Mouse (Mus musculus): ENCODE measurements around the gene Daam1.
"Not testable (repeated sequence)": the region's sequence is repeated elsewhere in the genome, so short reads cannot be mapped to it uniquely, and the experiment has no call there.

The Daam1 gene

GRCm38 (mm10) chr12:71835966-71836668, 5.2 kb downstream of the Daam1 start:
- DNase-seq = no peak

DNA sequence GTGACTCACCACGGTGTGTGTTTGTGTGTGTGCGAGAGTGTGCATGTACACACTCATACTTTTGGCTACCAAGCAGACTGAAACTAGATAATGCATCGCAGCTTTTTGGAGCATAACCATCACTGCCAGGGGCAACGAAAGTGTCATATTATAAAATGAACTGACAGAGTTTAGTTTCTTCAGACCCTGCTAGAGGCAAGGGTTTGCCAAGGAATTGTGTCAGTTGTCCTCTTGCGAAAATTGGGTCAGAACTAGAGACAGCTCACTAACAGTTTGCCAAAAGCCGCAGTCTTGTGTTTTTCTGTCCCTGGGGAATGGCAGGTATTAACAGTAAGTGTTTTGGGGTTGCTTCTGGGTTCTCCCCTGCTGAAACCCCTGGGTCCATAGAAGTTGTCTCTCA, 5.9 kb downstream of the Daam1 start:
- DNase-seq = no peak

- no peak for DNase-seq
Measured at GRCm38 (mm10) chr12:71837576-71837975, 6.7 kb downstream of the Daam1 start.

GRCm38 (mm10) chr12:71838230-71838629, 7.4 kb downstream of the Daam1 start:
- DNase-seq = no peak

DNA sequence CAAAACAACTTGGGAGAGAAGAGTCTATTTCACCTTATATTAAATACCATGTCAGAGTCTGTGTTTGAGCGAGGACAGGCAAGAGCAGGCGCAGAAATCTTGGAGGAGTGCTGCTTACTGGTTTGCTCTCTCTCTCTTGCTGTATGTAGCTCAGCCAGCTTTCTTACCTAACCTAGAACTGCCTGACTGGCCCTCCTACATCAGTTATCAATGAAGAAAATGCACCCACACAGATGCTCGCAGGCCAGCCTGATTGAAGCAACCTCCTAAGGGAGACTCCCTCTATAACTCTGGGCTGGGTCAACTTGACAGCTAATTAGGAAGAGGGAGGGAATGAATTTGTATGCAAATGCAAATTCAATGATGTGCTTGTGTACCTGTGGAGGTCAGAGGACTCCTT, 8.8 kb downstream of the Daam1 start:
- DNase-seq = no peak

- DNase-seq = no peak
Measured at GRCm38 (mm10) chr12:71840430-71841186, 9.7 kb downstream of the Daam1 start.

DNA sequence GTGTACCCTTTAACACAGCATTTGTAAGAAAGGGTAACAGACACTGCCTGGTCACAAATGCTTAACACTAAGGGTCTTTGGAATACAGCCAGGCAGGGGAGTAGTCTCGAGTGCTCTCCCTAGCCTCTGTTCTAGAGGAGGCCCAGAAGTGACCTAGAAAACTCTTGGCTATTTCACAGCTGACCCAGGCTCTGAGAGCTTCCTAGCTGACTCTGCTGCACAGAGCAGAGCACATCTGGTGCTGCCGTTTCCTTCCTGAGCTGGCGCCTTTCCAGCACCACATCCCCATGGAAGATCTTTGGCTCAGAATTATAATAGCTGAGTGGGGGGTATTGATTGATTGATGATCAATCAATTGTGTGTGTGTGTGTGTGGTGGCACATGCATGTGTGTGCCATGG, 11.1 kb downstream of the Daam1 start:
- DNase-seq = no peak

DNA sequence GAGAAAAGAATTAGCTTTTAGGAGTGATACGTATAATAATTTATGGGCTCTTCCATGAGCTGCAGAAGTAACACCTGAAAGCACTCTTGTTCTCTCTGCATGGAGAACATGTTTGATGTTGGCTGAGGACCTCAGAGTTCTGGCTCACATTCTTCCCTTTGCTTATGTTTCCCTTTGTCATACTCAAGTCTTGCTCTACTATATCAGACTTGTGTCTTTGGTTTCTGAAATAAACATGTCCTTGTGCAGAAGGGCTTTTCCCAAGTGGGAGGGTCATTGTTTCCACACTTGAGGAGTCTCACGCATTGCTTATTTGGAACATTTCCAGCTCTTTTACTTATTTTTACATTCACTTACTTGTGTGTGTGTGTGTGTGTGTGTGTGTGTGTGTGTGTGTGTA, 11.7 kb downstream of the Daam1 start:
- no peak for DNase-seq

GRCm38 (mm10) chr12:71845486-71845885, 14.6 kb downstream of the Daam1 start:
- no peak for DNase-seq

GRCm38 (mm10) chr12:71846416-71846815, 15.5 kb downstream of the Daam1 start:
- DNase-seq = not testable (repeated sequence)

- DNase-seq = not testable (repeated sequence)
Measured at GRCm38 (mm10) chr12:71847024-71847423, 16.1 kb downstream of the Daam1 start.

DNA sequence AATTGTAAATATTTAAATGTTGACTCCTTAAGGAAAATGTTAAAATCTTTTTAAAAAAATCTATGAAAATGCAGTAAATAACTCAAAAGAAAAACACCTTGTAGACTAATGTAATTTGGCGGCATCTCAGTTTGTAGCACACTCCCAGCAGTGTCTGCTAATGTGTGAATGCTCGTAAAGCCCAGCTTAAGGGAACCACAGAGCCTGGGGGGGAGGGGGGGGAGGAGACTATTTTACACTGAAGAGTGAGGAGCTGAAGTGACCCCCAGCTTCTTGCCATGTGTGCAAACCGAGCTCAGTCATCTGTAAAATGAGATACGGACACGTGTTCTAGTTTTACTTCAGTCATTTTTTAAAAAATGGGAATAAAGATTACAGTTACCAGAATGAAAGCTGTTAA, 16.7 kb downstream of the Daam1 start:
- no peak for DNase-seq

DNA sequence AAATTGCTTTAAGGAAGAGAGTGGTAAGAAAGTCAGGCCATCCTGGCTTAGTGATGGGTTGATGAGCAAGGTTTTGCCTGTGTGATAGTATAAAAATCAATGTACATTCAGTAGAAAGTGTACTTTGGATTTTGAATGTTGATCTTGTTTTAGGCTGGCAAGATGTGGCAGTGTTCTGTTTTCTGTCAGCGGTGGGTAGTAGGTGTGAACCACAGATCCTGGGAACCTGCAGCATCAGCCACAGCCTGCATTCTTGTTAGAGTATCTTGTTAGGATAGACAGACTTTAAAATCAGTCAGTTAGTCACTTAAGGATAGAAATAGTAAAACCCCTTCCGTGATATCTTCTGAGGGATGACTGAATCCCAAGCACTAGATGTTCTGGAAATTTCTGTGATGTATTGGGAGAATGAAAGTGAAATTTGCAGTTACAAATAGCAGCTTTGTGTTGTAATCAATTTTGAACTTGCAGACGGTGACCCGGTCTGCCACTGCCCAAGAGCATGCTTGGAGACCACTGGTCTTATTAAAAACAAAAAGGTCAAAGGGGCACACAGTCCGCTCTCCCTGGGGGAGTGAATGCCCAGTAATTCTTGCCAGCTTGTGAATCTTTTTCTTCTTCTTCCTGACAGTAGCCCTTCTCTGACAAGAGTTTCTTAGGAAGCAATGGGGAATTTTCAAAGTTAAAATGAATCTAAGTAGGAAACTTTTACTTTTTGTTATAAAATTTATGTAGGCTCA, 17.3 kb downstream of the Daam1 start:
- DNase-seq = no peak

DNA sequence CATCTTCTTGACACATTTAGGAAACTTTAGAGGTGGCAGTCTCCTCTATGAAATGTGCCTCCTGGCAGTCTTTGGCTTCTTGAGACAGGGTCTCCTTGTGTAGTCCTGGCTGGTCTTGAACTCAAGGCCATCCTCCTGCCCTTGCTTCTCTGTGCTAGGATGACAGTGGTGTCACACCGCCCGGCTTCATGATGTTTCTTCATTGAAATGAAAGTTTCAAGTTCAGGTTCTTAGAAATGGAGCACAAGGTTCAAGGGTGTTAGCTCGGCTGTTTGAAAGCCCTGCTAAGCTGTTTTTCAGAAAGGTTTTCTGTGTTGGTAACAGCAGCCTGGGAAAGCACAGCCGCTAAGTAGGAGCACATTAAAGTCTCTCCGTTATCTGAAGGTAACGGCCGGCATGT, 18.2 kb downstream of the Daam1 start:
- DNase-seq = no peak

- no peak for DNase-seq
Measured at GRCm38 (mm10) chr12:71850135-71850534, 19.3 kb downstream of the Daam1 start.

DNA sequence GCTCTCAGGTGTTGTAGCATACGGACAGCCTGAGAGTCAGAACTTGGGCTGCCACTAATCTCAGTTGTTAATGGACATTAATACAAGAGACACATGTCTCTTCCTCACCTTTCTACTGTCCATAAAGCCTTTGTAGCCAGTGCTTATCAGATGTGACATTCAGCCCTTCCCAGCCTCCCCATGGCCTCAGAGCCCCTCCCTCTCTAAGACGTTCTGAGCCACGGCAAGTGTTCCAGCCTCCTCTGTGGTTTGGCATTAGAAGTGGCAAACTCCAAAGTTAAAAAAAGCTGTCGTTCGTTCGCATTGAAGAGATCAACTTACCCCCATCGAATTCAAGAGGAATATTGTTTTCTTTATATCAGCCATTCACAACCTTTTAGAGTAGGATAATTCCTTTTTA, 21.8 kb downstream of the Daam1 start:
- no peak for DNase-seq

GRCm38 (mm10) chr12:71853694-71854093, 22.8 kb downstream of the Daam1 start:
- no peak for DNase-seq

GRCm38 (mm10) chr12:71854191-71854590, 23.3 kb downstream of the Daam1 start:
- no peak for DNase-seq

DNA sequence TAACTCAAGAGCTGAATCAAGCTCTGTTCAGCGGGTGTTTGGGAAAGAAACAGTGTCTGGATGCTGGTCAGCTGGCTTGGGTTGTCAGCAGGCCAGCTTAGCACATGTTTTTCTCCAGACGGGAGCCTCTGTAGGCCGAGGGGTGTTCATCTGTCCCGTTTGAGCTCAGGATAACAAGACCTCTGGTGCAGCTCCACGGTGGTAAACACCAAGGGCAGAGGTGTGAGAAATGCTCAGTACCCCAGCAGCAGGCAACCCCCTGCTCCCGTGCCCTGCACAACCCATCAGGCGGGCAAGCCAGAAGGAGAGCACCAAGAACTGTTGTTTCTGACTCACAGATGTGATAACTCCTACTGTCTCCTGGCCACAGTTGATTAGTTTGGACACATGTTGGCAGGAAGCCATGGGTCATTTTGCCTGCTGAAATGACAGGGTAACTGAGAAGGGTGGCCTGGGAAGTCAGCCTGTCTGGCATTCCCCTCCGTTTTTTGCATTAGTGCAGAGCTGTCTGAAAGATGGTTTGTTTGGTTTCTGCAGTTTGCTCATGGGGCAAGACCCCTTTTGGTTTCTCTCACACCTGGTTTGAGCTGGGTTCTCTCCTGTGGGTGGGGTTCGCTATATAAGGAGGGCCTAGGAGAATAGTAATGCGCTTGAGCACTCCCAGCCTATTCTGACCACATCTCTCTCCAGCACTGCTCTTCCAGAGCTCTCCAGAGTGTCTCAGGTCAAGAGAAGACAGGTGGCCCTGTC, 25.0 kb downstream of the Daam1 start:
- DNase-seq = no peak

- DNase-seq = no peak
Measured at GRCm38 (mm10) chr12:71856480-71856754, 25.5 kb downstream of the Daam1 start.

DNA sequence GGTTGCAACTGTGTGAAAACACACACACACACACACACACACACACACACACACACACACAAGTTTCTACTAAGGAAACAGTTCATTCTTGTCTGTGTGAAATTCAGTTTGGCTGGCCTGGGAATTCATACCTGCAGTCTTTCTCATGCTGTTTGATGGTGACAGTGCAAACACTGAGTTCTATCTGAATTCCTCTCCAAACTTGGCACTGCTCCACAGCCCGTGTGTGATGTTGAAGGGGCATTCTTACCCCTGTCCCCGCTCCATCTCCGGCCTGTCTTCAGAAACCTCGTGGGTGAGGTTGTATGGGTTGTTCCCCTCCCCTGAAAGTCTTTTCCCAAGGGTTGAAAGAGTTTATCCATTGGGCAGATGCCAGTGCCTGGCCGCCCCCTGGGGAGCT, 28.2 kb downstream of the Daam1 start:
- no peak for DNase-seq

DNA sequence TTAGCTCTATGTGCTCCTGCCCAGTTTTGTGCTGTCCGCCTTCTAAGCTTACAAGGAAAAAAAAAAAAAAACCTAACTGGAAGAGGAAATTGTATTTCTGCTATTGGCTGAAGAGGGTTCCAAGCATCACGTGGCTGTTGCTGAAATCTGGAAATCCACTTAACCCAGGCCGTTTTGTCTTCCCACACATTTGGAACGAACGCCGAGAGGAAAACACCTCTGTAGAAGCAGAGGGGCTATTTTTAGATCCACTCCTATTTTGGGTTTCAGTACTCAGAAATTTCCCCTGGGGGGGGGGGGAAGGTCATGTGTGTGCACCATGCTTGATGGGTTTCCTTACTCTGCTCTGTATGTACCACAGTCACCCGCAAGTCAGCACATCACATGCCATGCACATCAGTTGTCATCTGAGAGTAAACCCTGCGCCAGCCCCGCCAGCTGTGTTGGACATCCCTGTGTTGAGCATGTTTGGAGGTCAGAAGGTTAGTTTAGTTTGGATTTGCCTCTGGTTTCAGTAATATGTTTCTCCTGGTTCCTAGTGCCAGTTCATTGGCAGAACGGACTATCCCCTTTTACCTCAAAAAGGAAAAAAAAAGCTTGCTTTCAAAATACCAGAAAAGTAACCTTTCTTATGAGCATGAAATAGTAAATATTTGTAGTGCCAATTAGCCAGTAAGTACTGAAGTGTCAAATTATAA, 33.1 kb downstream of the Daam1 start:
- no peak for DNase-seq

DNA sequence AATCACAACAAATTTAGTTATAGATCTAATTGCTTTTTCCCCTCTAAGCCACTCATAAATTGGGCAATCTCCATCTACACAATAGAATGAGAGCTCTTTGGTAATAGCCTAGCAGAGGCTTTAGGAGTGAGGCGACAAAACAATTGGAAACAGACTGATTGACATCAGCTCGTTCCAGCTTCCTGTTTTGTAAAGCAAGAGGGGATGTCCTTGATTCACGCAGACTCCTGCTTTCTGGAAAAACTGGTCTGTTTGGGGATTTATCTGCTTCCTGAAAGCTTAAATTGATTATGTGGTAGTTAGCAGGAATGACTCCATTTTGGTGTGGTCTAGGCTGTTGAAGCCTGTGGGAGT, 33.6 kb downstream of the Daam1 start:
- no peak for DNase-seq

Data from thymus, postnatal 25 days (tissue).